Mouse (Mus musculus) liver, embryonic 12.5 days (tissue): ENCODE results near the gene Zfp708. TPM values are rescaled to one million over a fixed set of nuclear protein-coding genes. Genes with fewer than 3 reads are reported as not detected.
"Not testable (repeated sequence)": the region's sequence is repeated elsewhere in the genome, so short reads cannot be mapped to it uniquely, and the experiment has no call there.

Experiments
- ATAC-seq: fragments of 200-750 bp; cut with Nextera tagmentation; 2 replicates; pipeline ENCODE4 v1.8.0; 2017; ENCODE audit warnings: moderate number of reproducible peaks, mild to moderate bottlenecking, moderate library complexity
- H3K27ac ChIP-seq: fragments of 300-500 bp; sonication (generic); 2 replicates; pipeline ENCODE4 v1.5.1; 2016; ENCODE audit warnings: mild to moderate bottlenecking
- H3K27me3 ChIP-seq: fragments of 300-500 bp; sonication (generic); replicated peaks from 2 replicates; pipeline ENCODE4 v1.6.1; 2016; ENCODE audit warnings: mild to moderate bottlenecking, moderate library complexity
- H3K36me3 ChIP-seq: fragments of 300-500 bp; sonication (generic); 2 replicates; pipeline ENCODE4 v1.6.1; 2016; ENCODE audit warnings: mild to moderate bottlenecking, moderate library complexity
- H3K4me1 ChIP-seq: fragments of 300-500 bp; sonication (generic); 2 replicates; pipeline ENCODE4 v1.6.1; 2016
- H3K4me2 ChIP-seq: fragments of 300-500 bp; sonication (generic); 2 replicates; pipeline ENCODE4 v1.6.1; 2016; ENCODE audit warnings: mild to moderate bottlenecking, moderate library complexity
- H3K4me3 ChIP-seq: fragments of 300-500 bp; sonication (generic); 2 replicates; pipeline ENCODE4 v1.5.1; 2016; ENCODE audit warnings: mild to moderate bottlenecking, moderate library complexity
- H3K9ac ChIP-seq: fragments of 300-500 bp; sonication (generic); 2 replicates; pipeline ENCODE4 v1.6.1; 2016; ENCODE audit warnings: mild to moderate bottlenecking, moderate library complexity
- H3K9me3 ChIP-seq: fragments of 300-500 bp; sonication (generic); replicated peaks from 2 replicates; pipeline ENCODE4 v1.6.1; 2016; ENCODE audit warnings: mild to moderate bottlenecking, moderate library complexity
- WGBS: fragments of 180-500 bp; shearing (Covaris S2); methylation state at CpG from one replicate; pipeline ENCODE4 v1.1.7; 2016; ENCODE audit not compliant: insufficient replicate concordance; 5-methylcytosine and 5-hydroxymethylcytosine counted together
- polyA plus RNA-seq: library from polyadenylated mRNA; unstranded; fragments of >200 nt; fragmentation: Nextera tagmentation; extraction: Ambion mirVana; gene quantifications from 2 replicates; pipeline ENCODE4 v1.2.1, GENCODE M21; 2016

Gene Zfp708
- 1.4 and 1.6 TPM in 2 replicates for polyA plus RNA-seq

GRCm38 (mm10) chr13:67097876-67098275, at the start of gene Zfp708:
Zfp708 (minus strand) TSS chr13:67097976.
- H3K9me3 ChIP-seq, result no peaks in the 10 kb centered on the region
- H3K9ac ChIP-seq, result no peak within 1 kb of the TSS
- H3K4me3 ChIP-seq, result no peak within 1 kb of the TSS
- no peaks in the 10 kb centered on the region for H3K27me3 ChIP-seq
- H3K4me2 ChIP-seq, result no peak within 1 kb of the TSS
- peaks cover 37% of the 10 kb centered on the region for H3K36me3 ChIP-seq
- ATAC-seq, result no peak
- H3K27ac ChIP-seq, result no peak within 1 kb of the TSS
- 79% methylated on average over 10 of the region's 10 CpGs for WGBS
- H3K4me1 ChIP-seq, result no peaks in the 10 kb centered on the region

DNA sequence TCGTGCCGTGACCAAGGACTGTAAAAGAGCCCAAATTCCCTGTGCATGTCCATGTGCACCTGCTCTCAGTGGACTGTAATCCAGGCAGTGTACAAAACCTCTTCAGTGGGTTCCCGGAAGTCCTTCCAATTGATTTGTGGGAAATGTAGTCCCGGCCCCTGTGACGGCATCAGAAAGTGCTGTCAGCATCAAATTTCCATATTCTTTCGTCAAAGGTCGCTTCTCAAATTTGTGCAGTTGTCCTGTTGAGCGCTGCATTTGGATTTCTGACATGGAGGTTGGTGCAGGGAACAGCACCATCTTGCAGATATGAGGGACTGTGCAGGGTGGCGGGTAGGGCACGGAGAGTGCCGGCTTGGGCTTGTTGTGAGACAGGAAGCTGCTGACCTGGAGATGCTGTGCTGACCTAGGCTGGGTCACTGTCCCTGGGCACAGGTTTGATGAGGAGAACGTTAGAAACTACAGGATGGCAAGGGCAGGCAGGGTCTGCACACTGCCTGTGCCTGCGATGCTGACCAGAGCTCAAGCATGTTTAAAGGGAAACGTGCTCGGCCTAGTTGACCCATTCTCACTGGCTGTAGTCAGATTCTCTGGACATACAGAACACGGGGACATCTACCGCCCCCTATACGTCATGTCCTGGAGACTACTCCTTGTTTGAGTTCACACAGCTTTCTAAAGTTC, 30.4 kb upstream of the Zfp708 start:
- H3K27me3 ChIP-seq, result no peaks in the 10 kb centered on the region
- peak overlapping the region; percentile 64 for H3K4me3 ChIP-seq
- 2% methylated on average over 18 of the region's 18 CpGs for WGBS
- H3K27ac ChIP-seq, result no peak overlapping the region
- H3K4me2 ChIP-seq, result peak overlapping the region; percentile 72
- H3K9ac ChIP-seq, result peak overlapping the region; percentile 64
- peaks cover 9% of the 10 kb centered on the region for H3K4me1 ChIP-seq
- ATAC-seq, result peak; percentile 89
- H3K36me3 ChIP-seq, result no peaks in the 10 kb centered on the region
- no peaks in the 10 kb centered on the region for H3K9me3 ChIP-seq

GRCm38 (mm10) chr13:67127507-67127906, 29.7 kb upstream of the Zfp708 start:
- H3K9me3 ChIP-seq, H3K36me3 ChIP-seq, ATAC-seq, H3K27ac ChIP-seq, H3K4me3 ChIP-seq, H3K9ac ChIP-seq, H3K27me3 ChIP-seq, H3K4me1 ChIP-seq: not testable (repeated sequence)
- WGBS, result 67% methylated on average over 10 of the region's 10 CpGs
- H3K4me2 ChIP-seq, result peak overlapping the region; percentile 72

DNA sequence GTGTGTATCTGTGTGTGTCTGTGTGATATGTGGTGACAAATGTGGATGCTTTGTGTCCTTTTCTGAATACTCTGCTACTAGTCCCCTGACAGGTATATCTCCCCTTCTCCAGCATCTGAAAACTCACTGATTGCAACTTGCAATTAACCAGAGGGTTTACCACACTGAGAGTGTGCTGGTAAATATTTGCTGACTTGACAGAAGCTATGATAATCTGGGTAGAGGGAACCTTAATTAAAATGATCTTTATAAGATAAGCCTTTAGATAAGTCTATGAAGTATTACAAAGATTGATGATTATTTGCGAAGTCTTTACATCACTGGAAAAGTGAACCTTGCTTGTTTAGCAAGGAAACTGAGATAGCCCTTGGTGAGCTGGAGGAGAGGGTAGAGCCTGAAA, 26.7 kb upstream of the Zfp708 start:
- Histone ChIP-seq H3K27ac (no peak overlapping the region), H3K4me3 (no peak overlapping the region), H3K9me3 (no peaks in the 10 kb centered on the region), H3K4me1 (peaks cover 9% of the 10 kb centered on the region), H3K9ac (no peak overlapping the region), H3K4me2 (no peak overlapping the region), H3K36me3 (no peaks in the 10 kb centered on the region), H3K27me3 (no peaks in the 10 kb centered on the region)
- WGBS, result 62% methylated on average over 1 of the region's 1 CpGs
- ATAC-seq, result no peak

- not testable (repeated sequence) for ATAC-seq, H3K27ac ChIP-seq, H3K4me1 ChIP-seq, H3K9me3 ChIP-seq, H3K4me2 ChIP-seq, H3K27me3 ChIP-seq, H3K9ac ChIP-seq, H3K4me3 ChIP-seq, H3K36me3 ChIP-seq
Measured at GRCm38 (mm10) chr13:67121360-67121759, 23.6 kb upstream of the Zfp708 start, which contains the start of gene Zfp759. Zfp759 (plus strand) TSS chr13:67121660.

GRCm38 (mm10) chr13:67116163-67116562, 18.4 kb upstream of the Zfp708 start, which contains the start of gene Rslcan18:
Rslcan18 (minus strand) TSS chr13:67116263.
- H3K4me3 ChIP-seq, H3K27me3 ChIP-seq, H3K36me3 ChIP-seq, H3K9ac ChIP-seq, H3K4me1 ChIP-seq, H3K9me3 ChIP-seq, ATAC-seq, H3K4me2 ChIP-seq, H3K27ac ChIP-seq: not testable (repeated sequence)
- WGBS, result 80% methylated on average over 8 of the region's 8 CpGs

- no peak overlapping the region for H3K4me3 ChIP-seq
- H3K36me3 ChIP-seq, result no peaks in the 10 kb centered on the region
- no peak overlapping the region for H3K9ac ChIP-seq
- ATAC-seq, result no peak
- peaks cover 5% of the 10 kb centered on the region for H3K4me1 ChIP-seq
- no peaks in the 10 kb centered on the region for H3K27me3 ChIP-seq
- 67% methylated on average over 2 of the region's 2 CpGs for WGBS
- H3K4me2 ChIP-seq, result no peak overlapping the region
- H3K9me3 ChIP-seq, result no peaks in the 10 kb centered on the region
- H3K27ac ChIP-seq, result no peak overlapping the region
Measured at GRCm38 (mm10) chr13:67113287-67113686, 15.5 kb upstream of the Zfp708 start.

DNA sequence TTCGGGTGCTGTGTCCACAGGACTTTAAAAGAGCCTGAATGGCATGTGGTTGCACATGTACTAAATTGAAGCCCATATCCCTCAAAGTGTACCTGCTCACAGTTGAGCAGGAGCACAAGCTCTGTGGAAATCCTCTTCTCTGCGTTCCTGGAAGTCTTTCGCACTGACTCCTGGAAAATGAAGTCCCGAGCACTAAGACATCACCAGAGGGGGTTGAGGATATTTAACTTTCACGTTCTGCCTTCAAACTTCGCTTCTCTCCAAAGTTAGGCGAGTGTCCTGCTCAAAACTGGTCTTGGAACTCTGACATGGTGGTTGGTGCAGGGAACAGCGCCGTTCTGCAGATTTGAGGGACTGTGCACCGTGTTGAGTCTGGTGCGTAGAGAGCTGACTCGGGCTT, 14.3 kb upstream of the Zfp708 start:
- Histone ChIP-seq H3K27me3 (no peaks in the 10 kb centered on the region), H3K27ac (no peak overlapping the region), H3K9me3 (no peaks in the 10 kb centered on the region), H3K4me3 (no peak overlapping the region), H3K36me3 (no peaks in the 10 kb centered on the region), H3K9ac (no peak overlapping the region), H3K4me1 (peaks cover 14% of the 10 kb centered on the region), H3K4me2 (no peak overlapping the region)
- 70% methylated on average over 12 of the region's 12 CpGs for WGBS
- no peak for ATAC-seq

DNA sequence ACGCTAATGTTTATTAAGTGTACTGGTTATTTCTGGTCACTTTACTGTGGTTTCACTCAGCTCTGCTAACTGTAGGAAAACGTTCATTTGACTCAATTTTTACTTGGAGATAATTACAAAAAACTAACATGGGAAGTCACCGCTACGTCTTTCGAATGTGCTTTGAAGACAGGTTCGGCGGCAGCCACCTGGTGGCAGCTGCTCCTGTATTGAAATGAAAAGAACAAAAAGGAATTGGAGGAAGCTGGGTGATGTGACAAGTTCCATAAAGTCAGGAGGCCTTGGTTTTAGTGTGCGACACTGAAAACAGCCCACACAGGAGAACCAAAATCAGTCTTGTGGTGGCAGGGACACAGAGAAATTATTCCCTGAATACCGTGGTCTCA, 11.0 kb upstream of the Zfp708 start:
- H3K4me1 ChIP-seq, result peaks cover 20% of the 10 kb centered on the region
- no peaks in the 10 kb centered on the region for H3K27me3 ChIP-seq
- no peaks in the 10 kb centered on the region for H3K9me3 ChIP-seq
- peaks cover 13% of the 10 kb centered on the region for H3K36me3 ChIP-seq
- 0 out of 2 replicates have a peak overlapping the region, but pooled peaks have one; percentile 7 for H3K27ac ChIP-seq
- H3K4me2 ChIP-seq, result peak overlapping the region; percentile 72
- peak overlapping the region; percentile 47 for H3K9ac ChIP-seq
- 7% methylated on average over 9 of the region's 9 CpGs for WGBS
- ATAC-seq, result peak; percentile 58
- H3K4me3 ChIP-seq, result peak overlapping the region; percentile 73

GRCm38 (mm10) chr13:67108194-67108820, 10.5 kb upstream of the Zfp708 start, which contains the start of gene Gm28557:
Gm28557 (minus strand) TSS chr13:67108604.
- H3K9me3 ChIP-seq, result no peaks in the 10 kb centered on the region
- WGBS, result under 1% methylated on average over 17 of the region's 17 CpGs
- peak within 1 kb of the TSS; percentile 78 for H3K9ac ChIP-seq
- no peaks in the 10 kb centered on the region for H3K27me3 ChIP-seq
- H3K4me3 ChIP-seq, result peak within 1 kb of the TSS; percentile 73
- H3K36me3 ChIP-seq, result peaks cover 13% of the 10 kb centered on the region
- H3K4me1 ChIP-seq, result peaks cover 20% of the 10 kb centered on the region
- H3K27ac ChIP-seq, result peak within 1 kb of the TSS; percentile 87
- ATAC-seq, result peak; percentile 97
- H3K4me2 ChIP-seq, result peak within 1 kb of the TSS; percentile 72

- H3K9ac ChIP-seq, result peak overlapping the region; percentile 78
- ATAC-seq, result 0 out of 2 replicates have a peak, but pooled peaks have one; percentile 2
- peaks cover 13% of the 10 kb centered on the region for H3K36me3 ChIP-seq
- no peaks in the 10 kb centered on the region for H3K27me3 ChIP-seq
- H3K4me3 ChIP-seq, result peak overlapping the region; percentile 73
- peak overlapping the region; percentile 87 for H3K27ac ChIP-seq
- peaks cover 20% of the 10 kb centered on the region for H3K4me1 ChIP-seq
- H3K4me2 ChIP-seq, result peak overlapping the region; percentile 72
- WGBS, result 49% methylated on average over 9 of the region's 9 CpGs
- H3K9me3 ChIP-seq, result no peaks in the 10 kb centered on the region
Measured at GRCm38 (mm10) chr13:67107681-67108080, 9.9 kb upstream of the Zfp708 start.

DNA sequence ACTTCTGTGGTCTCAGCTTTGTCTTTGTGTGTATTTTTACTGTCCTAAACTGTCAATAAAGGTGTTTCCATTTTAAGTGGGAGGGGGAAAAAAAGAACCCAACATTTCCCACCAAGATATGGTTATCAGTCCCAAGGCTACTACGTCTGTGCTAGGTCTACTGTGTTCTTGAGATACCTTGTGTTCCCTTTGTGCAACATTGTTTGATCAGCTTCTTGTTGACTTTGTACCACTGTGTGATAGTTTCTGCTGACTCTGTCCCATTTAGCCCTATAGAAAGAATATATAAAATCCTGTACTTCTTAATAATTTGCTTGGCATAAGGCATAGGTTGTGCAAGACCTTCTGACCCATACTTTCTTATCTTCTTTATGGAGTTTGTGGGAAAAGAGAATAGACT, 7.6 kb downstream of the Zfp708 start:
- no peak overlapping the region for H3K27ac ChIP-seq
- H3K27me3 ChIP-seq, result no peaks in the 10 kb centered on the region
- H3K36me3 ChIP-seq, result peaks cover 5% of the 10 kb centered on the region; the same call in 1 of the 2 replicates
- H3K9ac ChIP-seq, result no peak overlapping the region
- ATAC-seq, result no peak
- H3K4me1 ChIP-seq, result no peaks in the 10 kb centered on the region
- 36% methylated on average over 1 of the region's 1 CpGs for WGBS
- no peaks in the 10 kb centered on the region for H3K9me3 ChIP-seq
- H3K4me3 ChIP-seq, result no peak overlapping the region
- no peak overlapping the region for H3K4me2 ChIP-seq
